Mouse (Mus musculus) lung, adult 2 months (tissue): Measurements from ENCODE around the gene Ppp6r2.

Experiments used
- CTCF ChIP-seq: fragments of 200-500 bp; IDR thresholded peaks from 2 replicates; pipeline ENCODE4 v1.5.1; 2011; ENCODE audit warnings: mild to moderate bottlenecking, low read length, control low read depth; ENCODE audit not compliant: insufficient read depth
- POLR2A ChIP-seq: fragments of 200-500 bp; IDR thresholded peaks from 2 replicates; pipeline ENCODE4 v1.6.1; 2011; ENCODE audit warnings: low read depth, mild to moderate bottlenecking, control low read depth, low read length, borderline replicate concordance; ENCODE audit errors: extremely low read depth

DNA sequence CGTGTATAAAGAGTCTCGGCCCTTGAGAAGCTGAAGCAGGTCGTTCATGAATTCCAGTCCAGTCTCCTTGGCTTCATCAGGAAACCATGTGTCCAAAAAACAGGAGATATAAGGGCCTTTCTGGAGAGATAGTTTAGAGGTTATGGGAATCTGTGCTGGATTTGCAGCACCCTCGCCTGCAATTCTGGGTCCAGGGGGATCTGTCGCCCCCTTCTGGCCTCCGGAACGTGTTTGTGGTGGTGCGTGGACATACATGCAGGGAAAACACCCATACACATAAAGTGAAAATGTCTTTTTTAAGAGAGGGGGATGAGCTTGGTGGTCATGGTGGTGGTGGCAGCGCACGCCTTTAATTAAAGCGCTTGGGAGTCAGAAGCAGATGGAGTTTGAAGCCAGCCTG is 104.8 kb downstream of the Ppp6r2 start:
- TF ChIP-seq CTCF (0 out of 2 replicates have a peak, but pooled peaks have one; percentile 18), POLR2A (no peak)
